Mouse (Mus musculus): ENCODE data around the gene Morc4. TPM values are rescaled to one million over a fixed set of nuclear protein-coding genes. Genes with fewer than 3 reads are reported as not detected.

Gene Morc4
- polyA plus RNA-seq, 2 experiments from 2014 or later: not detected

DNA sequence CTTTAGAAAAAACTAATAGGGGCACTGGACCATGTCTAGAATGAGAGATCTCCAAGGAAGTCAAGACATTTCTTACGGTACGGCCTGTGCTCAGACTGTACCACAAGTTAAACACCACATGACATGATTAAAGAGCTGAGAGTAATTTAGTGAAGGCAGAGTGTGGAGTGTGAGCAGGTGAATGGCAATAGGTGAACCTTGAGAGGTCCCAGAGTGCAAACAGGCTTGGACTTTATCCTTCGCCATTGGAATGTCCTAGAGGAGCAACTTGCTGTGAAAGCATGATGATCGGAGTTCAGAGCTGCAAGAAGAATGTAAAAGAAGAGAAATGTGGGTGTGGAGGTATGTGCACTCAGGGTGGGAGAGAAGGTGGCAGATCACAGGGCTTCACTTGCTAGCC lies 65.6 kb downstream of the Morc4 start:
- no peak for ATAC-seq

GRCm38 (mm10) chrX:139803028-139803427 lies 68.4 kb downstream of the Morc4 start:
- ATAC-seq: no peak

- ATAC-seq: no peak
Measured at GRCm38 (mm10) chrX:139800406-139800878, 71.0 kb downstream of the Morc4 start, which contains the start of gene Cldn2. Cldn2 (plus strand) TSS chrX:139800828.

GRCm38 (mm10) chrX:139799953-139800352 lies 71.5 kb downstream of the Morc4 start:
- ATAC-seq: no peak

DNA sequence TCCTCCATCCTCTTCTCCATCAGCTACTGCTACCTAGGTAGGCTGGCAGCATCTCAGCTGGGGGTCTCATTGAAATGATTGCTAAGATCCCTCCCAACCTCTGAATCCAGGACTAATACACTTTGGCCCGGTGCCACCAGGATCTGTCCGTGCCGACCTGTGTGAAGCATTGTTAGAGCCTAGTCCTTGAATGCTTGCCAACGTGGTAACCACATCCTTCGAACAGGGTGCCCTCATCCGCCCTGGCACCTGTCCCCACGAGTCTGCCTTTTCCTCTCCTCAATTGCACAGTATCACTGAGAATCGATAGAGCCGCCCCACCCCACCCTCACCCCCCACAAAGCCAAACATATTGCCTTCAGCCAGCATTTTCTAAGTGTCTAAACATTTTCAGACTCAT lies 73.6 kb downstream of the Morc4 start:
- ATAC-seq: peak; percentile 89

DNA sequence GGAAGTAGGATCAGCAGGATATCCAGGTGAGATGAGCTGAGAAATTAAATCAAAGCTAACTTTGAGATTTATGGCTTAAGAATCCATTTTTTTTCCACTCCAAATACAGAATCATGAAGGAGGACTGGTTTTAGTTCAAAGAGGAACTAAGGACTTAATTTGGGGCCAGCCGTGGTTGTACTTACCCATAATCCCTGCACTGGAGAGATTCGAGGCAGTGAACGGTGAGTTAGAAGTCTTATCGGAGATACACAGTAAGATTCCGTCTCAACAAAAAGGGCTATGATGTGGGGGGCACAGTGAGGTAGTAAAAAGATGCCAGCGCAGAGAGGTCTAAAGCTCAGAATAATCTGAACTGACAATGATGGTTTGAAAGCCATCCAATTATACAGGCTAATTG lies 75.4 kb downstream of the Morc4 start:
- ATAC-seq: no peak

GRCm38 (mm10) chrX:139794072-139794845 lies 77.2 kb downstream of the Morc4 start:
- no peak for ATAC-seq

DNA sequence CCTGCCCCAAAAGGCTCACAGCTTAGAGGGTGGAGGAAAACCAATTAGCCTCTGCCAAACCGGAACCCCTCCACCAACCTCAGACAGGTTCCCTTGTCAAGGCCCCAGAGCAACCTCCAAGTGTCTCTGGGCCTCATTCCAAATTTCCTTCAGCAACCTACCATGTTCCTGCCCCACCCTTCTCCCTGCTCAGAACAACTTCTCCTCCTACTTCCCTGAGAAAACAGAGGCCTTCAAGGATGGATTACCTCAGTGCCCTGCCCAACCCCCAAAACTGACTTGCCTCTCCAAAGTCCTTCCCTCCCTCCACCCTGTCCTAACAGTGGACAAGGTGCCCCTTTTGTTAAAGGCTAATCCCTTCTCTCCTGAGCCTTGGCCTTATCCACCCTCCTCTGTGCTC lies 85.7 kb downstream of the Morc4 start:
- ATAC-seq: no peak

GRCm38 (mm10) chrX:139783045-139783422 lies 88.4 kb downstream of the Morc4 start:
- no peak for ATAC-seq

DNA sequence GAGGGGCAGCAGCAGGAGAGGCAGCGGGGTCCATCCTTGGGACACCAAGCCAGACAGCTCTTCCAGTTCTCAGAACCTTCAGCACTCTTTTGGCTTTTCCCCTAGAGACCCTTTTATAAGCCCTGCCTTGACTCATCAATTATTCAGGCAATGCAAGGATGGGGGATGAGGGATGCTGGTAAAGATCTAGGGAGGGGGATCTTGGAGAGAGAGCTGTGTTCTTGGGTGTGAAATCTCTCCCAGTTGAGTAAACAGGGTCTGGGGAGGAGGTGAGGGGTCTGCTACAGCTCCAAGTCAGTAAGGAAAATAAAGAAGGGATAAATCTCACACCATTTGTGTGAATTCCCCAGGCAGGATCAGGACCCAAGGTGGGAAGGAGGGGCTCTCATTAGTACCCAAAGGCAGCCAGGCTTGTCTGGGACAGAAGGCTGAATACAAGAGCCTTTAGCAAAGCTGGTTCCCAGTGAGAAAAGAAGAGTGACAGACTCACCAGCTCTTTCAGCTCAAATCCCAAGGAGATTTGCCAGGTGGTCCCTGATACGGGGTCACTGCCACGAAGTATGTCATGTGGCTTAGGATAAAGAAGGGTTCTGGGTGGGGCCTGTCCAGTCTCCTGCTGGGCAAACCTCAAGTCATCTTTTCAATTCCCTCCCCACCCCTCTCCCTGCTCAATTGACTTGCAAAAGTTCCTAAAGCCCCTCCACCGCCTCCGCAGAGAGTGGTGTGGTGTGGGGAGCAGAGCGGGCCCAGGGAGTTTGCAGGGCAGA lies 89.0 kb downstream of the Morc4 start, which contains the start of gene Ripply1:
TSS of gene Ripply1 (minus strand) at position 76 of the 767 bp plus-strand sequence.
- ATAC-seq: no peak

DNA sequence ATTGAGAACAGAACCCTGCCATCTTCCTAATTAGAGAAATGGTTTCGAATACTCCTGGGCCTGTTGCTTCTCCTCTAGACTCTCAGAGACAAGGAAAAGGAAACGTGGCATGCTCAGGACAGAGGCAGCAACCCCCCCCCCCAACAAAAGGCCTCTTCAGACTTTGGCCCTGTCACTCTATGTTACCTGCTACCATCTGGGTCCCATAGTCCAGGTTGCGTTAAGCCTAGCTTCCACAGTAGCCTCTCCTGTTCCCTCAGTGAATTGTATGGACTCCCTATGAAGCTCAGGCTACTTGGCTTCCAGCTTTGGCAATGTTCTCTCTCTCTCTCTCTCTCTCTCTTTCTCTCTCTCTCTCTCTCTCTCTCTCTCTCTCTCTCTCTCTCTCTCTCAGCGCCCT lies 89.9 kb downstream of the Morc4 start:
- ATAC-seq: no peak

DNA sequence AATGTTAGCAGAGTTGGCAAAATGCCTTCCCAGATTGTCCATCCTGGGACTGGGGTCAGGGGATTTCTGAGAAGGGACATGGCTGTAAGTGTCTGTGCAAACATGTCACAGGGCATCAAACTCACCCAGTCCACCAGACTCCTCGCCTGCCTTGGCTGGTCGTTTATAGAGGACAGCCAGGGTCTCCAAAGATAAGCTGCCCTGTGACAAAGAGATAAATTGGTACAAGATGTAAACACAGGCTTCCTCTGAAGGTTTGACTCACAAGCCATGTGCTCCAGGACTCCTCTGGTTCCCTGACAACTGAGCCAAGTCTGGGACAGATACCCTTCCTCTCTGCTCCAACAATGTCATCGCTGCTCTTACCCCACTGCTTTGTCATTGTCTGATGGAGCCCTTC lies 90.5 kb downstream of the Morc4 start:
- ATAC-seq: no peak

DNA sequence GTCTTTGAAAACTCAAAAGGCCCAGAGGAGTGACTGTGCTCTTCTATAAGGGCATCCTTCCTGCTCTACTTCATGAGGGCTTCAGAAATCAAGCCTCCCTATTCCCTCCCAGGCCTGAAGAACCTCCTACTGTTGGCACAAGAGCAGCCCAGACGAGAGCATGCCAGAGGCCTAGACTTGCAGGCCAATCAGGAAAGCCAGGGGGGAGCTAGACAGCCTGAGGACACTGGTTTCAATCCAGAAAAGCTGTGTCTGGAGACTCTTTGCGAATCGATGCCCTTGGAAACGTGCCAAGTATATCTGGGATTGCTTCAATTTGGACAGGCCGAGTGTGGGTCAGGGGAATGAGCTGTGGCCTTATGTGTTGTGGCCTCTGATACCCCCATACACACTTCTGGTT lies 92.1 kb downstream of the Morc4 start:
- ATAC-seq: no peak

GRCm38 (mm10) chrX:139778886-139779285 lies 92.6 kb downstream of the Morc4 start:
- ATAC-seq: no peak

GRCm38 (mm10) chrX:139777357-139777756 lies 94.1 kb downstream of the Morc4 start:
- ATAC-seq: no peak

DNA sequence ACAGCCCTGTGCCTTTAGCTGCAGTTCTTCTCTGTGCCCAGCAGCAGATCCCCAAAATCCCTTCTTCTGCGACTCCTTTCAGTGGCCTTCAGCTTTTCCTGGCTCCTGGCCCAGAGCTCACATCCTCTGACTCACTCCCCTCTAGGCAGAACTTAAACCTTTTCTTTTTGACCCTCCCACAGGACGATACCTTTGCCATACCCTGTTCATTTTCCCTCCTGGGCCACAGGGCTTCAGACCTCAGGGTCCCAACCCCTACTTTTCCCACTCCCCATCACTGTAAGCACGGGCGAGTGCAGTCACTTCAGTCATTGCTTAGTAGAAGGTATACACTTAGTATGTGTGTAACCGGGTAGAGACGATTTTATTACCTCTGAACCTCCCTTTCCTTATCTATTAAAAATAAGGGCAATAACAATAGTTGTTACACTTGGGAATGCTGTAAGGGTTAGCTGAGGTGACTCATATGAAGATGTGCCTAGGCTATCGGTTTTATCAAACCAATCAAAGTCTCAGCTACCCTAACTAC lies 96.3 kb downstream of the Morc4 start:
- no peak for ATAC-seq

DNA sequence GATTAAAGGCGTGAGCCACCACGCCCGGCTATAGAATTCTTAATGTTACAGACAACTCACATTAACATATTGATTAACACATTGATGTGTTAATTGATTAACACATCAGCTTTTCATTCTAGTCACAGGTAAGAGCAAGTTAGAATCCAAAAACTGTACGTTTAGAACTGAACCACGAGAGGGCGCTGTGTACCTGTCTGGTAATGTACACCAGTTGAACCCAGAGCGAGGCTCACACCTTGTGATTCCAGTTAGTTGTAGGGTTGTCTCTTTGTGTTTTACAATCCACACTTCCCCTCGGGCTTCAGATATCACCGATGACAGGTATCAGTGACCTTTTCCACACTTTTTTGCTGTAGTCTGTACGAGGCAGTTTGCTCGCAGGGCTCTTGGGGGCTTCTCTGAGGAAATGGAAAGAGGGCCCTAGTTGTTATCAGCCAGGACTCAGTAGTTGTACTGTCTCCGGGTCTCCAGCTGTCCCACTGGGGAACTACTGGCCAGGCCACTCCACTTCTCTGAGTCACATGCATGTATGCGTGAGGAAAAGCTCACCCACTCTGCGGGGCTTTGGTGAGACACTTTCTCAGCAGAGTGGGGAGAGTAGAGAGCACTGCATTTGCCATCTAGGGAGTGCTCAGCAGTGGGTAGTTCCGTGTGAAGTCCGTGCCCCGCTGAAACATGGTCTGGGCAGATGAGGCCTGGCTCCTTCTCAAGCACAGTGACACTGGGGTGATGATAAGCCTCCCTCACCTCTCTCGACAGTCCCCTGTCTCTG lies 97.0 kb downstream of the Morc4 start:
- no peak for ATAC-seq

Other genes starting within 250 kb of the Morc4 start
- gene Tbc1d8b, start 186.7 kb downstream of the Morc4 start, polyA plus RNA-seq (2017; shearing (Covaris generic)): 1 to 10 TPM; 5.6 to 7.8 TPM
- gene Gm15013, start 157.2 kb downstream of the Morc4 start, polyA plus RNA-seq (2017; shearing (Covaris generic)): 1 to 10 TPM in 1 of 2 experiments, not detected in 1; 3.7 TPM
- not detected for gene Ripply1, start 89.3 kb downstream of the Morc4 start, polyA plus RNA-seq (2017; shearing (Covaris generic))
- gene Cldn2, start 70.8 kb downstream of the Morc4 start, polyA plus RNA-seq (2017; shearing (Covaris generic)): not detected
- 1 to 10 TPM; 7.0 to 8.5 TPM for gene Rbm41, start 126.9 kb upstream of the Morc4 start, polyA plus RNA-seq (2017; shearing (Covaris generic))
- gene Nup62cl, start 191.0 kb upstream of the Morc4 start, polyA plus RNA-seq (2017; shearing (Covaris generic)): not detected
- not detected for gene Pih1h3b, start 191.2 kb upstream of the Morc4 start, polyA plus RNA-seq (2017; shearing (Covaris generic))

Data from CD4-positive, CD25-positive, alpha-beta regulatory T cell, adult 4 months (primary cell).